Mouse (Mus musculus) megakaryocyte, embryonic 14.5 days (primary cell): Measurements from ENCODE around the gene Inpp5a.

Experiments used
- FLI1 ChIP-seq: IDR thresholded peaks from 2 replicates; pipeline ENCODE4 v1.6.1; 2012; ENCODE audit warnings: low read length, inconsistent platforms, mixed read lengths
- GATA1 ChIP-seq: IDR thresholded peaks from 3 replicates; pipeline ENCODE4 v1.6.1; 2012; ENCODE audit warnings: mixed read lengths, low read length, inconsistent platforms, borderline replicate concordance

DNA sequence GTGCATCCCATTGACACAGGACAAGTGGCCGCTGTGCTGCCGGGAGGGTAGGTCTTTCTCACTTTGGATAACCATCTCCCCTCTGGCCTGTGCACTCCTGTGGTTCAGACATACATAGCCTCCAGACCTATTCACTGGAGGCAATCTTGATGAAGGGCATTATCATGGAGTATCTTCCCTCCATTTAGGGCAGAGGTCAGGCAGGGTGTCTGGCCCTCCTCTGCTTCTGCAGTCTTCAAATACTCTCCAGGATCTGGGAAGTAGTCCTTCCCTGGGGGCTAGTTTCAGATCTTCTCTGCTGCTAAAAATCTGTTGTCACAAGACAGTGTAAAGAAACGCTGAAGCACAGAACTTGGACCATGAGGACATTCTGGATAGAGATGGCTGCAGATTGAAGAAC lies 22.8 kb upstream of the Inpp5a start:
- no peak for TF ChIP-seq FLI1
- TF ChIP-seq GATA1 = no peak
